Mouse (Mus musculus): ENCODE measurements at regions not wholly inside any gene's neighbourhood (a gene's known extent, or its start where the extent isn't known, plus 50 kb on each side); places are given as distances from the start of the nearest gene placed in this dataset.

DNA sequence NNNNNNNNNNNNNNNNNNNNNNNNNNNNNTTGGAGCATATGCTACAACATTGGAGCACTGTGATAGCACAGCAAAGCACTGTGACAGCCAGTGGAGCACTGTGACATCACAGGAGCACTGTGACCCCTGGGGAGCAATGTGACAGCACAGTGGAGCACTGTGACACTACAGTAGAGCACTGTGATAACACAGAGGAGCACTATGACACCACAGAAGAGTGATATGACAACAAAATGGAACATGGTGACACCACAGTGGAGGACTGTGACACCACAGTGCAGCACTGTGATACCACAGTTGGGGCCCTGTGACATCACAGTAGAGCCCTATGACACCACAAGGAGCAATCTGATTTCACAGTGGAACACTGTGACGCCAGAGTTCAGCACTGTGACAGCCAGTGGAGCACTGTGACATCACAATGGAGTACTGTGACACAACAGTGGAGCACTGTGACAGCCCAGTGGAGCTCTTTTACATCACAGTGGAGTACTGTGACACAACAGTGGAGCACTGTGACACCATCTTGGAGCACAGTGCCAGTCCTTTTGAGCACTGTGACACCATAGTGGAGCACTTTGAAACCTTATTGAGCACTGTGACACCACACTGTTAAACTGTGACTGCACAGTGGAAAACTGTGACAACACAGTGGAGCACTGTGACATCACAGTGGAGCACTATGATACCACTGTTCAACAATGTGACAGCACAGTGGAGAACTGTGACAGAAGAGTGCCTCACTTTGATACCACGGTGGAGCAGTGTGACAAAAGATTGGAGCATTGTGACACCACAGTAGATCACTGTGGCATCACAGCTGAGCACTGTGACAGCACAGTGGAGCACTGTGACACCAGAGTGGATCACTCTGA is 116.9 kb upstream of the Vmn1r2 start:
- H3K4me2 ChIP-seq (replicated peaks; ENCODE audit: low read depth, low read length) = no peak overlapping the region
- H3K4me1 ChIP-seq (ENCODE audit: control insufficient read depth, insufficient read depth, low read length) = no peaks in the 10 kb centered on the region
- 50% methylated on average over 2 of the region's 2 CpGs for WGBS

DNA sequence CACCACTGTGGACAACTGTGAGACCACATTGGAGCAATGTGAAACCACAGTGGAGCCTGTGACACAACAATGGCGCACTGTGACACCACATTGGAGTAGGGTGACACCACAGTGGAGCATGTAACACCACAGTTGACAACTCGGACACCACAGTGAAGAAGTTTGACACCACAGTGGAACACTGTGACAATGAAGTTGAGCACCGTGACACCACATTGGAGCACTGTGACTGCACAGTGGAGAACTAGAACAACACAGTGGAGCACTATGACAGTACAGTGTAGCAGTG is 116.3 kb upstream of the Vmn1r2 start:
- no peaks in the 10 kb centered on the region for H3K27me3 ChIP-seq (ENCODE audit: control insufficient read depth, insufficient read depth, low read length)
- no peaks in the 10 kb centered on the region for H3K36me3 ChIP-seq (ENCODE audit: control insufficient read depth, insufficient read depth, low read length)
- no peak overlapping the region for H3K27ac ChIP-seq (ENCODE audit: low read depth, low read length)
- no peak overlapping the region for H3K4me2 ChIP-seq (replicated peaks; ENCODE audit: low read depth, low read length)
- H3K4me1 ChIP-seq (ENCODE audit: control insufficient read depth, insufficient read depth, low read length) = no peaks in the 10 kb centered on the region
- peaks cover 59% of the 10 kb centered on the region for H3K9me3 ChIP-seq (ENCODE audit: control insufficient read depth, low read length)
- no peak overlapping the region for H3K4me3 ChIP-seq (ENCODE audit: low read length)
- no peak overlapping the region for H3K9ac ChIP-seq (ENCODE audit: low read depth, low read length)
- ATAC-seq (ENCODE audit: low FRiP score, low TSS enrichment) = no peak
- WGBS = 85% methylated on average over 3 of the region's 3 CpGs

More for the DNA sequence above, 116.9 kb upstream of the Vmn1r2 start:
- no peaks in the 10 kb centered on the region for H3K36me3 ChIP-seq (ENCODE audit: control insufficient read depth, insufficient read depth, low read length)
- ATAC-seq (ENCODE audit: low FRiP score, low TSS enrichment) = peak; percentile 51; the same call in 1 of the 2 replicates
- H3K9me3 ChIP-seq (ENCODE audit: control insufficient read depth, low read length) = peaks cover 53% of the 10 kb centered on the region
- H3K9ac ChIP-seq (ENCODE audit: low read depth, low read length) = no peak overlapping the region
- no peak overlapping the region for H3K27ac ChIP-seq (ENCODE audit: low read depth, low read length)
- H3K27me3 ChIP-seq (ENCODE audit: control insufficient read depth, insufficient read depth, low read length) = no peaks in the 10 kb centered on the region
- no peak overlapping the region for H3K4me3 ChIP-seq (ENCODE audit: low read length)

DNA sequence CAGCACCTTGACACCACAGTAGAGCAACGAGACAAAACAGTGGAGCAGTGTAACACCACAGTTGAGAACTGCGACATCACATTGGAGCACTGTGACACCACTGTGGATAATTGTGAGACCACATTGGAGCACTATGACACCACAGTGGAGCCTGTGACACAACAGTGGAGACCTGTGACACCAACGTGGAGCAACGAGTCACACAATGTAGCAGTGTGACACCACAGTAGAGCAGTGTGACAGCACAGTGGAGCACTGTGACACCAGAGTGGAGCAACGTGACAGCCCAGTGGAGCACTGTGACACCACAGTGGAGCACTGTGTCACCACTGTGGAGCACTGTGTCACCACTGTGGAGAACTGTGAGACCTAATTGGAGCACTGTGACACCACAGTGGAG is 115.9 kb upstream of the Vmn1r2 start:
- ATAC-seq (ENCODE audit: low FRiP score, low TSS enrichment) = no peak

GRCm38 (mm10) chr4:3052314-3053059 is 114.6 kb upstream of the Vmn1r2 start:
- H3K9me3 ChIP-seq (ENCODE audit: control insufficient read depth, low read length) = peaks cover 65% of the 10 kb centered on the region
- no peak overlapping the region for H3K4me3 ChIP-seq (ENCODE audit: low read length)
- 88% methylated on average over 4 of the region's 4 CpGs for WGBS

More for the DNA sequence above, 115.9 kb upstream of the Vmn1r2 start:
- 72% methylated on average over 5 of the region's 5 CpGs for WGBS
- Histone ChIP-seq H3K4me3 (ENCODE audit: low read length) (no peak overlapping the region), H3K9ac (ENCODE audit: low read depth, low read length) (no peak overlapping the region), H3K36me3 (ENCODE audit: control insufficient read depth, insufficient read depth, low read length) (no peaks in the 10 kb centered on the region), H3K4me1 (ENCODE audit: control insufficient read depth, insufficient read depth, low read length) (no peaks in the 10 kb centered on the region), H3K27ac (ENCODE audit: low read depth, low read length) (no peak overlapping the region), H3K27me3 (ENCODE audit: control insufficient read depth, insufficient read depth, low read length) (no peaks in the 10 kb centered on the region), H3K4me2 (replicated peaks; ENCODE audit: low read depth, low read length) (no peak overlapping the region), H3K9me3 (ENCODE audit: control insufficient read depth, low read length) (peaks cover 63% of the 10 kb centered on the region)

GRCm38 (mm10) chr4:3053060-3053406 is 114.1 kb upstream of the Vmn1r2 start:
- Histone ChIP-seq H3K9ac (ENCODE audit: low read depth, low read length) (no peak overlapping the region), H3K4me3 (ENCODE audit: low read length) (no peak overlapping the region), H3K27me3 (ENCODE audit: control insufficient read depth, insufficient read depth, low read length) (no peaks in the 10 kb centered on the region), H3K4me1 (ENCODE audit: control insufficient read depth, insufficient read depth, low read length) (no peaks in the 10 kb centered on the region), H3K27ac (ENCODE audit: low read depth, low read length) (no peak overlapping the region), H3K9me3 (ENCODE audit: control insufficient read depth, low read length) (peaks cover 65% of the 10 kb centered on the region), H3K36me3 (ENCODE audit: control insufficient read depth, insufficient read depth, low read length) (no peaks in the 10 kb centered on the region), H3K4me2 (replicated peaks; ENCODE audit: low read depth, low read length) (no peak overlapping the region)
- ATAC-seq (ENCODE audit: low FRiP score, low TSS enrichment) = no peak
- WGBS = 66% methylated on average over 4 of the region's 4 CpGs

More at GRCm38 (mm10) chr4:3052314-3053059, 114.6 kb upstream of the Vmn1r2 start:
- no peak overlapping the region for H3K4me2 ChIP-seq (replicated peaks; ENCODE audit: low read depth, low read length)
- no peak overlapping the region for H3K27ac ChIP-seq (ENCODE audit: low read depth, low read length)
- H3K4me1 ChIP-seq (ENCODE audit: control insufficient read depth, insufficient read depth, low read length) = no peaks in the 10 kb centered on the region
- no peak overlapping the region for H3K9ac ChIP-seq (ENCODE audit: low read depth, low read length)
- ATAC-seq (ENCODE audit: low FRiP score, low TSS enrichment) = peak; percentile 21
- no peaks in the 10 kb centered on the region for H3K27me3 ChIP-seq (ENCODE audit: control insufficient read depth, insufficient read depth, low read length)
- no peaks in the 10 kb centered on the region for H3K36me3 ChIP-seq (ENCODE audit: control insufficient read depth, insufficient read depth, low read length)

DNA sequence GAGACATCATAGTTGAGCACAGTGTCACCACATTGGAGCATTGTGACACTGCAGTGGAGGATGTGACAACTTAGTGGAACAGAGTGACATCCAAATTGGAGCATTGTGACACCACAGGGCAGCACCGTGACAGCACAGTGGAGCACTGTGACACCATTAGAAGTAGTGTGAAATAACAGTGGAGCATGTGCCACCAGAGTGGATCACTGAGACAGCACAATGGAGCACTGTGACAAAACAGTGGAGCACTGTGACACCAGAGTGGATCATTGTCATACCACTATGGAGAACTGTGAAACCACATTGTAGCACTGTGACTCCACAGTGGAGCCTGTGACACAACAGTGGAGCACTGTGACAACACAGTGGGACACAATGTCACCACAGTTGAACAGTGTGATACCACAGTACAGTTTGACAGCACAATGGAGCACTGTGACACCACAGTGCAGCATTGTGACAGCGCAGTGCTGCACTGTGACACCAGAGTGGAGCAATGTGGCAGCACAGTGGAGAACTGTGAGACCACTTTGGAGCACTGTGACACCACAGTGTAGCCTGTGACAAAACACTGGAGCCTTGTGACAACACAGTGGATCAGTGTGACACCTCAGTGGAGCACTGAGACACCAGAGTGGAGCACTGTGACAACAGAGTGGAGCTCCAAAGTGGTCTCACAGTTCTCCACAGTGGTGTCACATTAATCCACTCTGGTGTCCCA is 113.5 kb upstream of the Vmn1r2 start:
- H3K9ac ChIP-seq (ENCODE audit: low read depth, low read length) = no peak overlapping the region
- H3K27ac ChIP-seq (ENCODE audit: low read depth, low read length) = no peak overlapping the region
- no peak for ATAC-seq (ENCODE audit: low FRiP score, low TSS enrichment)
- WGBS = 88% methylated on average over 2 of the region's 2 CpGs
- H3K27me3 ChIP-seq (ENCODE audit: control insufficient read depth, insufficient read depth, low read length) = no peaks in the 10 kb centered on the region
- peaks cover 69% of the 10 kb centered on the region for H3K9me3 ChIP-seq (ENCODE audit: control insufficient read depth, low read length)
- H3K4me3 ChIP-seq (ENCODE audit: low read length) = no peak overlapping the region
- no peaks in the 10 kb centered on the region for H3K4me1 ChIP-seq (ENCODE audit: control insufficient read depth, insufficient read depth, low read length)
- no peak overlapping the region for H3K4me2 ChIP-seq (replicated peaks; ENCODE audit: low read depth, low read length)
- H3K36me3 ChIP-seq (ENCODE audit: control insufficient read depth, insufficient read depth, low read length) = no peaks in the 10 kb centered on the region

- no peak overlapping the region for H3K27ac ChIP-seq (ENCODE audit: low read depth, low read length)
- H3K27me3 ChIP-seq (ENCODE audit: control insufficient read depth, insufficient read depth, low read length) = no peaks in the 10 kb centered on the region
- H3K9me3 ChIP-seq (ENCODE audit: control insufficient read depth, low read length) = peaks cover 80% of the 10 kb centered on the region
- no peak for ATAC-seq (ENCODE audit: low FRiP score, low TSS enrichment)
- H3K9ac ChIP-seq (ENCODE audit: low read depth, low read length) = no peak overlapping the region
- no peaks in the 10 kb centered on the region for H3K36me3 ChIP-seq (ENCODE audit: control insufficient read depth, insufficient read depth, low read length)
- no peak overlapping the region for H3K4me3 ChIP-seq (ENCODE audit: low read length)
- H3K4me2 ChIP-seq (replicated peaks; ENCODE audit: low read depth, low read length) = no peak overlapping the region
- H3K4me1 ChIP-seq (ENCODE audit: control insufficient read depth, insufficient read depth, low read length) = no peaks in the 10 kb centered on the region
These were observed 112.2 kb upstream of the Vmn1r2 start for GRCm38 (mm10) chr4:3054886-3055285.

DNA sequence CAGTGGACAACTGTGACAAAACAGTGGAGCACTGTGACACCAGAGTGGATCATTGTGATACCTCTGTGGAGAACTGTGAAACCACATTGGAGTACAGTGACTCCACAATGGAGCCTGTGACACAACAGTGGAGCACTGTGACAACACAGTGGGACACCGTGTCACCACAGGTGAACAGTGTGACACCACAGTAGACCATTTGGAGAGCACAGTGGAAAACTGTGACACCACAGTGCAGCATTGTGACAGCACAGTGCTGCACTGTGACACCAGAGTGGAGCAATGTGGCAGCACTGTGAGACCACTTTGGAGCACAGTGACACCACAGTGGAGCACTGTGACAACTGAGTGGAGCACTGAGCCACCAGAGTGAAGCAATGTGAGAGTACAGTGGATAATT is 111.7 kb upstream of the Vmn1r2 start:
- WGBS = 88% methylated on average over 1 of the region's 1 CpGs
- no peak overlapping the region for H3K4me2 ChIP-seq (replicated peaks; ENCODE audit: low read depth, low read length)
- peaks cover 76% of the 10 kb centered on the region for H3K9me3 ChIP-seq (ENCODE audit: control insufficient read depth, low read length)
- no peaks in the 10 kb centered on the region for H3K27me3 ChIP-seq (ENCODE audit: control insufficient read depth, insufficient read depth, low read length)
- H3K4me1 ChIP-seq (ENCODE audit: control insufficient read depth, insufficient read depth, low read length) = no peaks in the 10 kb centered on the region
- H3K36me3 ChIP-seq (ENCODE audit: control insufficient read depth, insufficient read depth, low read length) = no peaks in the 10 kb centered on the region
- no peak overlapping the region for H3K27ac ChIP-seq (ENCODE audit: low read depth, low read length)
- H3K9ac ChIP-seq (ENCODE audit: low read depth, low read length) = no peak overlapping the region
- no peak overlapping the region for H3K4me3 ChIP-seq (ENCODE audit: low read length)
- ATAC-seq (ENCODE audit: low FRiP score, low TSS enrichment) = no peak
